In genomic region chr11:52767921-52768320, GRCm38 (mm10) we compare ENCODE assay signal across 27 mouse cellular contexts. TPM values are rescaled to one million over a fixed set of nuclear protein-coding genes. Genes with fewer than 3 reads are reported as not detected.
"Had no signal": no experiment of that assay in that cellular context is flagged by ENCODE, and none has a peak within 500 bp of the region (broad histone marks: within the 10 kb centered on the region; RNA-seq: fewer than 3 reads in every experiment).

No protein-coding gene starts in this region.

- H3K9me3 ChIP-seq: heart, embryonic 10.5 days; heart, embryonic 12.5 days; hindbrain, embryonic 10.5 days; hindbrain, embryonic 12.5 days; kidney, embryonic 15.5 days; limb, embryonic 13.5 days; limb, embryonic 15.5 days; liver, embryonic 12.5 days had no signal

- H3K36me3 ChIP-seq: heart, embryonic 10.5 days; heart, embryonic 12.5 days; hindbrain, embryonic 10.5 days; hindbrain, embryonic 12.5 days; kidney, embryonic 15.5 days; limb, embryonic 13.5 days; limb, embryonic 15.5 days; liver, embryonic 12.5 days had no signal

- H3K4me2 ChIP-seq: heart, embryonic 12.5 days; hindbrain, embryonic 12.5 days; hindbrain, embryonic 14.5 days; kidney, embryonic 15.5 days; limb, embryonic 13.5 days; limb, embryonic 15.5 days; liver, embryonic 12.5 days had no signal

- H3K4me3 ChIP-seq: gastrocnemius, adult 2 months; heart, embryonic 10.5 days; heart, embryonic 12.5 days; hindbrain, embryonic 10.5 days; hindbrain, embryonic 12.5 days; kidney, embryonic 15.5 days; limb, embryonic 13.5 days; limb, embryonic 15.5 days; liver, embryonic 12.5 days had no signal

- DNase-seq: gastrocnemius, adult 2 months; gastrocnemius, postnatal 10 days; gastrocnemius, postnatal 25 days; heart, adult 18-20 months; heart, postnatal 10 days; heart, postnatal 4 days; kidney, adult 11 months; kidney, adult 2 months; kidney, adult 9 months; kidney, postnatal 14 days; kidney, postnatal 36 days; layer of hippocampus, adult 9-11 months; layer of hippocampus, postnatal 36 days; left cerebral cortex, postnatal 4 days had no signal

- ATAC-seq: hindbrain, embryonic 16.5 days; intestine, embryonic 16.5 days; liver, embryonic 12.5 days had no signal

- H3K27ac ChIP-seq: gastrocnemius, adult 2 months; heart, embryonic 10.5 days; hindbrain, embryonic 10.5 days; hindbrain, embryonic 12.5 days; hindbrain, embryonic 14.5 days; kidney, embryonic 15.5 days; kidney, postnatal 0 days; limb, embryonic 13.5 days; limb, embryonic 15.5 days; liver, embryonic 12.5 days had no signal

- H3K4me1 ChIP-seq: liver, embryonic 12.5 days had no signal

- H3K9ac ChIP-seq: heart, embryonic 12.5 days; hindbrain, embryonic 12.5 days; hindbrain, embryonic 14.5 days; kidney, embryonic 15.5 days; limb, embryonic 13.5 days; limb, embryonic 15.5 days; liver, embryonic 12.5 days had no signal

RNA-seq across cellular contexts. Expression of gene Fstl4, which starts 3.5 kb away (rescaled TPM):
- total RNA-seq: gastrocnemius, adult 2 months had no signal
- polyA plus RNA-seq: liver, adult 2 months had no signal
